Mouse (Mus musculus): ENCODE results near the gene Gpr37l1. TPM values are rescaled to one million over a fixed set of nuclear protein-coding genes. Genes with fewer than 3 reads are reported as not detected.
"Not testable (repeated sequence)": the region's sequence is repeated elsewhere in the genome, so short reads cannot be mapped to it uniquely, and the experiment has no call there.

Gpr37l1 gene
- total RNA-seq, 2 experiments from 2014 or later: 173 to 208 TPM

DNA sequence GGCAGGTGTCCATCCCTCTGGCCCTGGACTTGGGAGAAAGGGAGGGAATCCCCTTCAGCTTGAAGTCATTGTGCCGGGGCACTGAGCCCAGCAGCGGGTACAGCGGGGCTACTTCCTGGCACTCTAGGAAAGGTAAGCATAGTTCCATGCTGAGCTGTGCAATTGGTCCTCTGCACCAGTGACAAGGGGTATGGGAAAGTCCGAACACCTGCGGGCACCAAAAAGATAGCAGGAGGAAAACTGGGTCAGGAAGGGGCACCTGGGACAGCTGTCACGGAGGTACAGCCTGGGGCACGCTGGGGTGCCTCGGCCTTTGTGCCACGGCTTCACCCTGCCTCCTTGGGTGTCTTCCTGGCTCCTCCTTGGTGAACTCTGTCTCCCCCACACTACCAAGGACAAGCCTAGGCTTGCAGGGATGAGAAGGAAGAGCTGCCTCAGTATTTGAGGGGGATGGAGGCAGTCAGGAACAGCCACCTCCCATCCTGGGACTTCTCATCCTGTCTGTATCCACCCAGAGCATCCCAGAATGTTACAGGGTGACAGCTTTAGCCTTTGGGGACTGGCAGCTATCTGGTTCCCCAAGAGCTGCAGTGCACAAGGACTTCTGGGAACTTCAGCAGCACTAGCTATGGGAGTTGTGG is 37.8 kb downstream of the Gpr37l1 start:
- intact Hi-C loops (cut with DNase I): no loop called here
- DNase-seq (ENCODE audit: low spot score in 2 of 2): no peak

DNA sequence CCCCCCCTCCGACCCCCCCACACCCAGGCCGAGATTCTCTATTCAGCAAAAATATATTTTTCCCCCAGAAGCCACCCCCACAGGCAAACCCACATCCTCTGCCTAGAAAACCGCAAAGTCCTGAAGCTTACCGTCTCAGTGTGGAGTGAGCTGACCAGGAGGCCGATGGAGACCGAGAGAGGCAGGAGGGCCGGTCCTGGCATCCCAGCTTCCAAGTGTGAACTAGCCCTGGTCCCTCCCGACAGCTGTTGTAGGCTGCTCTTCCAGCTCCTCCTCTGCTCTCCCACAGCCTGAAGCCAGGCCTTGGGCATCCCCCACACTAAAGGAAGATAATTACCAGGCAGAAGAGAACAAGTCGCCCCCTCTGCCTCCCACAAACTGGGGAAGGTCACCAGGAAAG is 38.5 kb downstream of the Gpr37l1 start:
- DNase-seq (ENCODE audit: low spot score in 2 of 2): no peak
- intact Hi-C loops (cut with DNase I): no loop called here

GRCm38 (mm10) chr1:135128011-135128441 is 39.5 kb downstream of the Gpr37l1 start:
- no peak for DNase-seq (ENCODE audit: low spot score in 2 of 2)
- intact Hi-C loops (cut with DNase I): no loop called here

DNA sequence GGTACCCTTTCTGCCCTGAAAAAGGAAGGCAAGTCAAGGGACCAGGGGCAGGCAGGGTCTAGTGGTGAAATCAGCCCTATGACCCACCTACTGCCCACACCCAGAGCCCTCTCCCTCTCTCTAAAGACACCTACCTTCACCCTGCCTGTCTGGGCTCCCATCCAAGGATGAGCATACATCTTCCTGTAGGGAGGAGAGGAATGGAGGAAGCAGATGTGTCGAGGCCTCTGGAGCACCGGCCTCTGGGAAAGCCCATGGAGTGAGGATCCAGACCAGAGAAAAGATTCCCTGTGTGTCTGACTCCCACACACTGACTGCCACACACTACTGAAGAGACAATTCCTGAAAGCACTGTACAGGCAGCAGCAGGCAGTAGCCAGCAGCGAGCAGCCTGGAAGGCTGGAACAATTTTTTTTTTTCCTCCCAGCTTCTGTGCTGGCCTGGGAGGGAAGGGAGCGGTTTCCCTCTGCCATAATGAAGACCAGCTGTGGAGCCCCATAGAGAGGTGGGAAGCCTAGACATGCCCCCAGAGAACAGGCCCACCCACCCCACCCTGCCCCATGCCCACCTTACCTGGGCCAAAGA is 40.9 kb downstream of the Gpr37l1 start:
- DNase-seq (ENCODE audit: low spot score in 2 of 2): no peak
- intact Hi-C loops (cut with DNase I): no loop called here

GRCm38 (mm10) chr1:135125990-135126389 is 41.5 kb downstream of the Gpr37l1 start:
- intact Hi-C loops (cut with DNase I): no loop called here
- DNase-seq (ENCODE audit: low spot score in 2 of 2): no peak

GRCm38 (mm10) chr1:135124573-135125363 is 42.7 kb downstream of the Gpr37l1 start:
- no peak for DNase-seq (ENCODE audit: low spot score in 2 of 2)
- intact Hi-C loops (cut with DNase I): no loop called here

GRCm38 (mm10) chr1:135112661-135113060 is 54.8 kb downstream of the Gpr37l1 start:
- intact Hi-C loops (cut with DNase I): no loop called here
- peak in 1 of 2 experiments; percentile 35 for DNase-seq (ENCODE audit: low spot score in 2 of 2)

DNA sequence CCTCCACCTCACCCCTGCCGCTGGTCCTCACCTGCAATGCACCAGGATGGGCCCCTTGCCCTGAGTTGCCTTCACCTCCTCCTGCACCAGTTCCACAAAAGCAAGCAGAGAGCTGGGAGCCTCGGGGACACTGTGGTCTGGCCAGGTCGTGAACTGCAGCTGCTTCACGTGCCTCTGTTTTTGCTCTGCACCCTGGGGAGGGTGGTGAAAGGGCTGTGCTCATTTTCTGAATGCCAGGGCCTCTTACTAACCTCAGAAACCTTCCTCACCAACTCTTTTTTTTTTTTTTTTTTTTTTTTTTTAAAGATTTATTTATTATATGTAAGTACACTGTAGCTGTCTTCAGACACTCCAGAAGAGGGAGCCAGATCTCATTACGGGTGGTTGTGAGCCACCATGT is 56.2 kb downstream of the Gpr37l1 start:
- not testable (repeated sequence) for DNase-seq (ENCODE audit: low spot score in 2 of 2)

More for the DNA sequence above, 56.2 kb downstream of the Gpr37l1 start:
- intact Hi-C loops (cut with DNase I): loop anchor here (1.0 kb wide), 1 partner anchor 28 kb away; no protein-coding TSS in a partner anchor

Other genes with a start within 250 kb of the Gpr37l1 start
- 10 to 100 TPM; 75.6 to 88.7 TPM for gene Ppp1r12b, start 211.7 kb downstream of the Gpr37l1 start, total RNA-seq (2021)
- 1 to 10 TPM; 2.4 to 4.2 TPM for gene Ube2t, start 205.1 kb downstream of the Gpr37l1 start, total RNA-seq (2021)
- 1 to 10 TPM; 1.6 to 1.7 TPM for gene Lgr6, start 62.4 kb downstream of the Gpr37l1 start, total RNA-seq (2021)
- under 1 TPM; 0.35 to 0.59 TPM for gene Ptpn7, start 35.0 kb downstream of the Gpr37l1 start, total RNA-seq (2021)
- 100 to 1,000 TPM; 252 to 292 TPM for gene Arl8a, start 20.9 kb downstream of the Gpr37l1 start, total RNA-seq (2021)
- gene Elf3, start 90.9 kb upstream of the Gpr37l1 start, total RNA-seq (2021): not detected
- 10 to 100 TPM; 48.2 to 64.4 TPM for gene Rnpep, start 116.4 kb upstream of the Gpr37l1 start, total RNA-seq (2021)
- gene Timm17a, start 146.1 kb upstream of the Gpr37l1 start, total RNA-seq (2021): 100 to 1,000 TPM; 148 to 171 TPM
- under 1 TPM; 0.59 to 0.95 TPM for gene Lmod1, start 157.1 kb upstream of the Gpr37l1 start, total RNA-seq (2021)
- gene Shisa4, start 207.6 kb upstream of the Gpr37l1 start, total RNA-seq (2021): 100 to 1,000 TPM; 170 to 221 TPM

Measured in left cerebral cortex, postnatal 36 days (tissue).